Mouse (Mus musculus): ENCODE data around the gene Ripk1. TPM values are rescaled to one million over a fixed set of nuclear protein-coding genes. Genes with fewer than 3 reads are reported as not detected.
"Not testable (repeated sequence)": the region's sequence is repeated elsewhere in the genome, so short reads cannot be mapped to it uniquely, and the experiment has no call there.

Gene Ripk1
- polyA plus RNA-seq, 1 experiment from 2014 or later, result 5.2 TPM

- ATAC-seq (ENCODE audit: low read depth), result no peak
- Histone ChIP-seq H3K9me3 (ENCODE audit: control insufficient read depth, low read length) (no peaks in the 10 kb centered on the region), H3K9ac (replicated peaks; ENCODE audit: low read depth, low read length) (no peak overlapping the region), H3K4me2 (ENCODE audit: low read depth, low read length) (no peak overlapping the region), H3K4me3 (ENCODE audit: low read depth, low read length) (no peak overlapping the region), H3K36me3 (ENCODE audit: control insufficient read depth, insufficient read depth, low read length) (no peaks in the 10 kb centered on the region; the same call in none of the 2 replicates), H3K27ac (ENCODE audit: low read depth, low read length) (no peak overlapping the region), H3K27me3 (ENCODE audit: control insufficient read depth, insufficient read depth, low read length) (no peaks in the 10 kb centered on the region), H3K4me1 (ENCODE audit: control insufficient read depth, insufficient read depth, low read length) (no peaks in the 10 kb centered on the region)
- 93% methylated on average over 10 of the region's 10 CpGs for WGBS
Observed at GRCm38 (mm10) chr13:34062466-34062865, 60.3 kb downstream of the Ripk1 start.

- no peak overlapping the region for H3K9ac ChIP-seq (replicated peaks; ENCODE audit: low read depth, low read length)
- H3K27me3 ChIP-seq (ENCODE audit: control insufficient read depth, insufficient read depth, low read length), result no peaks in the 10 kb centered on the region
- H3K4me1 ChIP-seq (ENCODE audit: control insufficient read depth, insufficient read depth, low read length), result 0 out of 2 replicates have a peak, but pooled peaks cover 2% of the 10 kb centered on the region
- no peak for ATAC-seq (ENCODE audit: low read depth)
- WGBS, result 67% methylated on average over 1 of the region's 1 CpGs
- H3K9me3 ChIP-seq (ENCODE audit: control insufficient read depth, low read length), result no peaks in the 10 kb centered on the region
- no peak overlapping the region for H3K27ac ChIP-seq (ENCODE audit: low read depth, low read length)
- H3K4me3 ChIP-seq (ENCODE audit: low read depth, low read length), result no peak overlapping the region
- no peaks in the 10 kb centered on the region; the same call in 1 of the 2 replicates for H3K36me3 ChIP-seq (ENCODE audit: control insufficient read depth, insufficient read depth, low read length)
- H3K4me2 ChIP-seq (ENCODE audit: low read depth, low read length), result no peak overlapping the region
Observed at GRCm38 (mm10) chr13:34066351-34066750, 64.2 kb downstream of the Ripk1 start.

GRCm38 (mm10) chr13:34070296-34070695 lies 68.1 kb downstream of the Ripk1 start:
- Histone ChIP-seq H3K9ac (replicated peaks; ENCODE audit: low read depth, low read length) (no peak overlapping the region), H3K27ac (ENCODE audit: low read depth, low read length) (no peak overlapping the region), H3K27me3 (ENCODE audit: control insufficient read depth, insufficient read depth, low read length) (no peaks in the 10 kb centered on the region), H3K4me2 (ENCODE audit: low read depth, low read length) (no peak overlapping the region), H3K4me1 (ENCODE audit: control insufficient read depth, insufficient read depth, low read length) (peaks cover 5% of the 10 kb centered on the region; the same call in 1 of the 2 replicates), H3K4me3 (ENCODE audit: low read depth, low read length) (no peak overlapping the region), H3K9me3 (ENCODE audit: control insufficient read depth, low read length) (no peaks in the 10 kb centered on the region), H3K36me3 (ENCODE audit: control insufficient read depth, insufficient read depth, low read length) (peaks cover 10% of the 10 kb centered on the region)
- no peak for ATAC-seq (ENCODE audit: low read depth)
- WGBS, result 51% methylated on average over 4 of the region's 4 CpGs

- no peak overlapping the region for H3K4me2 ChIP-seq (ENCODE audit: low read depth, low read length)
- no peak for ATAC-seq (ENCODE audit: low read depth)
- H3K9me3 ChIP-seq (ENCODE audit: control insufficient read depth, low read length), result no peaks in the 10 kb centered on the region
- no peaks in the 10 kb centered on the region for H3K27me3 ChIP-seq (ENCODE audit: control insufficient read depth, insufficient read depth, low read length)
- H3K4me1 ChIP-seq (ENCODE audit: control insufficient read depth, insufficient read depth, low read length), result peaks cover 17% of the 10 kb centered on the region
- H3K36me3 ChIP-seq (ENCODE audit: control insufficient read depth, insufficient read depth, low read length), result peaks cover 18% of the 10 kb centered on the region
- WGBS, result 83% methylated on average over 6 of the region's 6 CpGs
- H3K9ac ChIP-seq (replicated peaks; ENCODE audit: low read depth, low read length), result no peak overlapping the region
- H3K27ac ChIP-seq (ENCODE audit: low read depth, low read length), result no peak overlapping the region
- H3K4me3 ChIP-seq (ENCODE audit: low read depth, low read length), result no peak overlapping the region
Observed at GRCm38 (mm10) chr13:34071836-34072235, 69.7 kb downstream of the Ripk1 start.

GRCm38 (mm10) chr13:34072847-34073246 lies 70.7 kb downstream of the Ripk1 start:
- no peak overlapping the region for H3K4me3 ChIP-seq (ENCODE audit: low read depth, low read length)
- no peak overlapping the region for H3K4me2 ChIP-seq (ENCODE audit: low read depth, low read length)
- WGBS, result 75% methylated on average over 3 of the region's 3 CpGs
- peaks cover 17% of the 10 kb centered on the region for H3K4me1 ChIP-seq (ENCODE audit: control insufficient read depth, insufficient read depth, low read length)
- ATAC-seq (ENCODE audit: low read depth), result no peak
- peaks cover 18% of the 10 kb centered on the region for H3K36me3 ChIP-seq (ENCODE audit: control insufficient read depth, insufficient read depth, low read length)
- no peak overlapping the region for H3K9ac ChIP-seq (replicated peaks; ENCODE audit: low read depth, low read length)
- no peaks in the 10 kb centered on the region for H3K27me3 ChIP-seq (ENCODE audit: control insufficient read depth, insufficient read depth, low read length)
- H3K27ac ChIP-seq (ENCODE audit: low read depth, low read length), result no peak overlapping the region
- H3K9me3 ChIP-seq (ENCODE audit: control insufficient read depth, low read length), result no peaks in the 10 kb centered on the region

- not testable (repeated sequence) for H3K4me2 ChIP-seq (ENCODE audit: low read depth, low read length); H3K9ac ChIP-seq (replicated peaks; ENCODE audit: low read depth, low read length); H3K9me3 ChIP-seq (ENCODE audit: control insufficient read depth, low read length); H3K4me3 ChIP-seq (ENCODE audit: low read depth, low read length); H3K27me3 ChIP-seq (ENCODE audit: control insufficient read depth, insufficient read depth, low read length); ATAC-seq (ENCODE audit: low read depth); H3K27ac ChIP-seq (ENCODE audit: low read depth, low read length)
- 98% methylated on average over 8 of the region's 17 CpGs for WGBS
- Histone ChIP-seq H3K36me3 (ENCODE audit: control insufficient read depth, insufficient read depth, low read length) (peaks cover 18% of the 10 kb centered on the region), H3K4me1 (ENCODE audit: control insufficient read depth, insufficient read depth, low read length) (peaks cover 21% of the 10 kb centered on the region)
Observed at GRCm38 (mm10) chr13:34074441-34074840, 72.3 kb downstream of the Ripk1 start.

- H3K27me3 ChIP-seq (ENCODE audit: control insufficient read depth, insufficient read depth, low read length); H3K9me3 ChIP-seq (ENCODE audit: control insufficient read depth, low read length); ATAC-seq (ENCODE audit: low read depth); H3K27ac ChIP-seq (ENCODE audit: low read depth, low read length); H3K9ac ChIP-seq (replicated peaks; ENCODE audit: low read depth, low read length): not testable (repeated sequence)
- Histone ChIP-seq H3K4me3 (ENCODE audit: low read depth, low read length) (peak overlapping the region; percentile 84), H3K4me1 (ENCODE audit: control insufficient read depth, insufficient read depth, low read length) (peaks cover 19% of the 10 kb centered on the region), H3K36me3 (ENCODE audit: control insufficient read depth, insufficient read depth, low read length) (peaks cover 18% of the 10 kb centered on the region), H3K4me2 (ENCODE audit: low read depth, low read length) (peak overlapping the region; percentile 61)
- 75% methylated on average over 6 of the region's 6 CpGs for WGBS
Observed at GRCm38 (mm10) chr13:34075893-34076292, 73.7 kb downstream of the Ripk1 start.

- H3K4me3 ChIP-seq (ENCODE audit: low read depth, low read length), result peak overlapping the region; percentile 84
Observed at GRCm38 (mm10) chr13:34076561-34077491, 74.7 kb downstream of the Ripk1 start.

More at GRCm38 (mm10) chr13:34076561-34077491, 74.7 kb downstream of the Ripk1 start:
- Histone ChIP-seq H3K36me3 (ENCODE audit: control insufficient read depth, insufficient read depth, low read length) (peaks cover 18% of the 10 kb centered on the region), H3K4me2 (ENCODE audit: low read depth, low read length) (peak overlapping the region; percentile 61), H3K9me3 (ENCODE audit: control insufficient read depth, low read length) (no peaks in the 10 kb centered on the region), H3K4me1 (ENCODE audit: control insufficient read depth, insufficient read depth, low read length) (peaks cover 19% of the 10 kb centered on the region), H3K27me3 (ENCODE audit: control insufficient read depth, insufficient read depth, low read length) (no peaks in the 10 kb centered on the region), H3K9ac (replicated peaks; ENCODE audit: low read depth, low read length) (peak overlapping the region; percentile 93), H3K27ac (ENCODE audit: low read depth, low read length) (peak overlapping the region; percentile 94)
- 17% methylated on average over 20 of the region's 20 CpGs for WGBS
- ATAC-seq (ENCODE audit: low read depth), result peak; percentile 73

Measured in neural tube, embryonic 14.5 days (tissue).